Mouse (Mus musculus): Measurements from ENCODE around the gene Enoph1.

Enoph1 gene

DNA sequence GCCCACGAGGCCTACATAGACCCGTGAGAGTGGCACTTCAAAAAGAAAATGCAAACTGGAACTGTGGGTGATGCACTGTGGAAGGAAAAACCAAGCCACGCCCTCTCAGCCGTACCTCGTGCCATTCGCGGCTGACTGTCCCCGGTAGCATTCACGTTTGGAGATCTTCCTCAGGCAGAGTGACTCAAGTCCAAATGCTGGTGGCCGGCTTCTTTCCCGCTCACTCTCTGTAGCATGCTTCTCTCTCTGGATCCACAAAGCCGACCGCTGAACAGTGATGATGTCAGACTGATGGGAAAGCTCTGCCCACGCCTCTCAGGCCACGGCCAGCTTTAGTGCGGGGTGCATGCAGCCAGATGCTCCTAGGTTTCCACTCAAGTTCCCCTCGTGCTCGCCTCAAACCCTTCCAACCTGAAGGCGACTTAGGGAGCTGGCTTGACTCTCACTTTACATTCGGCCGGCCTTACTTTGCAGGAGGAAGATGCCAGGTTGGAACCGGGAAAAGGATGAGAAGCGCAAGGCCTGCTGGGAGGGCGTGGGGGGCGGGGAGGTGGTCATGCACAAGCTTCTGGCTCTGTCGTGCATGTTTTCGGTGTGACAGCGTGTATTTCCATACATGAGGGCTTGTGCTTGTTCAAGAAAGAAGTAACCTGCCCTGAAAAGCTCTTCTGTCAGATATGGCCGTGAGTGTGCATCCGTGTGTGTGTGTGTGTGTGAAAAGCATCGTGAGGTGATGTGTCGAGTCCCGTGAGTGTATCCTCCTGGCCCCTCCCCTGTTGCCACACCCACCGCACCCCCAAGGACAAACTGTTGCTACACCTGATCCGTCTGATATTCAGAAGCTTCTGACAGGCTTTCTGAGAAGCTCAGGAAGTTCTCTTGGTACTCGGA, 39.5 kb downstream of the Enoph1 start:
- no peak for DNase-seq (ENCODE audit: low spot score in 2 of 2)

DNA sequence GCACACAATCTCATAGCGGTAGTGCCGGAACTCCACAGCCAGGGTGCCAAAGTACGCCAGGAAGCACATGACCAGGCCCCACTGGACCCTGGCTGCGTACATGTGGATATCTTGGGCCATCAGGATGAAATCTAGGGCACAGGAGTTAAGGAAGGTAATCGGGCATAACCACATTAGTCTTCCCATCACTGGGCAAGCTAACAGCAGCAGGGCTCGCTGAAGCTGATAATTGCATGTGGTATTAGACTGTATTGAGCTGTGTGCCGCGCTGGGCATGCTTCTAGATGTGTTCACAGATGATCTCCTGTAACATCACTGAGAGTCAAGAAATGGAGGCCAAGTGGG, 40.1 kb downstream of the Enoph1 start:
- no peak for DNase-seq (ENCODE audit: low spot score in 2 of 2)

DNA sequence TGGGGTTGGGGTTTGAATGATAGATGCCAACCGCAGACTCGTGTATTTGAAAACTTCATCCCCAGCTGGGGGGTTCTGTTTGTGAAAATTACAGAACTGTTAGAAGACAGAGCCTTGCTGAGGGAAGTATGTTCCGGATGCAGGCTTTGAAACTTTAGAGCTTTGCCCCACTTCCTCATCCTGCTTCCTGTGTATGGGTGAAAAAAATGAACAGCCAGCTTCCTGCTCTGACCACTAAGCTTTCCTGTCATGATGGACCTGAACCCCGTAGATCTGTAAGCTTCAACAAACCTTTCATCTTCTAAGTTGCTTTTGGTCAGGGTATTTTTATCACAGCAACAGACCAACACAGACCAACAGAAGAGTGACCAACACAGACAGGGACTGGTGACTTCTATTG, 42.2 kb downstream of the Enoph1 start:
- DNase-seq (ENCODE audit: low spot score in 2 of 2) = no peak

DNA sequence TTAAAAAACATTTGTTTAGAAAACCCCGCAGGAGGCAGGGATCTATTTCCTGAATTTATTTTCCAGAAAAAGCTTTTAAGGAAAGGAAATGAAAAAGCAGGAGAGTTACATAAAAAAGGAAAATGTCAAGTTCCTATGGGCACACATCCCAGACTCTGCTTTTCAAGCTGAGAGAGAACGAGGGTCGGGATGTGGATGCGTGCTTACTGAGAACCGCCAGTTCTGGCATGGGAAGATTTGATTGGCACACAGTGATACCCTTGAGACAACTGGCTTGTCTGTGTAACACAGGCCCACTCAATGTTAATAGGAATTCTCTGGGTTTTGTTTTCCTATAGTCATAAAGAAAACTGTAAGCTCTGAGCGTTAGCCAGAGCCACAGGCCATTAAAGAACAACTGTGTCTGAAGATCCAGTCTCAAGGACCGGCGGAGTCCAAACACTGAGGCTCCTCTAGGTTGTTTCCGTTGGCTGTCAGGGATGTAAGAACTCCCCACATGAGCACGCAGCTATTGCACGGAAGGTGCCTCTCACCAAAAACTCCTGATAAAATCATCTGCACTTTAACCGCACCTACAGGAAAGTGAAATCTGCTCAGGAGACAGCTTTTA, 44.3 kb downstream of the Enoph1 start:
- no peak for DNase-seq (ENCODE audit: low spot score in 2 of 2)

DNA sequence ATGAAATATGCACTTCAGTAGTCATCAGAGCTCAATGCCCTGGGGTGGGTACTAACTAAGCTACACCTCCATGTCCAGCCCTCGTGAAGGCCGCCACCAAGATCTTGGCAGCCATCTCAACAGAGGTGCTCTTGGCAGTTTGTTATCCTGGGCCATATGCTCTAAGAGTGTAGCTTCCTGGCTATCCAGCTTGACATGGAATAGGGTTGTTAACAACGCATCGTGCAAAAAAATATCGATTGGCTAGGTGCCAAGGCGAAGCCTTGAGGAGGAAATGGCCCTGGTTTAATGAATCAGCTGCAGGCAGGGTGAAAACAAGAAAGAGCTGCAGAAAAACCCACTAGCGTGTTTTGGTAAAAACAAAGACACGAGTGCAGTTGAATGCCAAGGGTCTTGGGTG, 45.3 kb downstream of the Enoph1 start:
- DNase-seq (ENCODE audit: low spot score in 2 of 2) = no peak

DNA sequence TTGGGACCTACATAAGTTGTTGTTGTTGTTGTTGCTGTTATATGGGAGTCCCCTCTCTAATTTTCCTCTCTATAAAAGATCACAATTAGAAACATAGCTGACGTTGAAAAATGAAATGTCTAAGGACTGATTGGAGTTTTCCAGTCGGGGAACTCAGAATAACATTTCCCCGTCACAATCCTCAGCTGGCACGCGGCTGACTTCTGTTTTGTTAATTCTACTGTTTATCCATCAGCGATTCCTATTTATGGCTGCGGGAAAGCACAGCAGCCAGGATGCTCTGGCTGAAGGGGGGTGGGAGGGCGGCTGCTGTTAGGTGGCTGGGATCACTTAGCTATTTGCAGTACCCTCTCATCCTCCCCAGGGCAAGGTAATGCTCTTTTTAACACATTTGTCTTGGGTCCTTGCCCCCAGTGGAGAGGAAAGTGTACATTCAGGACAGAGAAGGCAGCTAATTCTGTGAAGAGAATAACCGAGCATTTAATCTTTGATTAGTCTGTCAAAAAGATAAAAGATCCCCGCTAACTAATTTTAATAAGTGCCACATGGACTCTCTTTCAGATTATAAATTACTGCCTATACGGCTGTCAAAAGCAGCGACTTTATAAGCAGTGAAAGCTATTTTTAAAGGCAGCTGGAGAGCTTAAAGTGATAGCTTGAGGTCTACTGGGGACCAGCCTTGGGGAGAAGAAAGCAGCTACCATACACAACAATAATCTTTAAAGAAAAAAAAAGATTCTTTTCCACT, 50.9 kb downstream of the Enoph1 start:
- DNase-seq (ENCODE audit: low spot score in 2 of 2) = no peak

DNA sequence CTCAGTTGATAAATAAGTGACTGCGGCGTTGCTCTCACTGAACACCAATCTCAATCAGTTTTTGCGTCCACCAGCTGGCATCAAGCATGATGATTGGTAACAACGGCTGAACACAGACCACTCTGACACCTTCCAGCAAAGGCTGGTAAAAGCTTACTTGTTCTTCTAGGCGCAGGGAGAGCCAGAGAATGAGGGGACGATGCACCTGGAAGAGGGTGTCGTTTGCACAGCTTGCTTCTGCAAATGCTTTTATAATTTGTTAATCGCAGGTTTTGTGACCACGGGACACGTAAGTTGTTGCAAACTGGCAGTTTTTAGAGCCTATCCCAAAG, 51.4 kb downstream of the Enoph1 start:
- no peak for DNase-seq (ENCODE audit: low spot score in 2 of 2)

DNA sequence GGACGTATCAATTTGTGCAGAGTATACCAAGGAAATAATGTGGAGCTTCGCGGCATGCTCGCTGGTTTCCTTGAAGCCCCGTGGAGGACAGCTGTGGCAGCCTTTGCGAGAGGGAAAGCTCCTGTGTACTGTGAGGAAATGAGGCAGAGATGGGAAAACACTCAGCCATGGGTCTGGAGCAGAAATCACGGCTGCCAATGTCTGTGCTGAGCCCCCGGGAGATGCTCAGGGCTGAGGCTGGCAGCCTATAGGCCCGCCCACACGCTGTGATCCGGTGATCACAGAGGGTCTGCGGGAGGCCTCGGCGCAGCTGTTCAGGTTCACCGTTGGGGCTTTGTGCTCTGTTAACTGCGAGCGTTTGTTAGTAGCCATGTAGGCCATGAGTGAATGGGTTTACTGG, 51.8 kb downstream of the Enoph1 start:
- no peak for DNase-seq (ENCODE audit: low spot score in 2 of 2)

DNA sequence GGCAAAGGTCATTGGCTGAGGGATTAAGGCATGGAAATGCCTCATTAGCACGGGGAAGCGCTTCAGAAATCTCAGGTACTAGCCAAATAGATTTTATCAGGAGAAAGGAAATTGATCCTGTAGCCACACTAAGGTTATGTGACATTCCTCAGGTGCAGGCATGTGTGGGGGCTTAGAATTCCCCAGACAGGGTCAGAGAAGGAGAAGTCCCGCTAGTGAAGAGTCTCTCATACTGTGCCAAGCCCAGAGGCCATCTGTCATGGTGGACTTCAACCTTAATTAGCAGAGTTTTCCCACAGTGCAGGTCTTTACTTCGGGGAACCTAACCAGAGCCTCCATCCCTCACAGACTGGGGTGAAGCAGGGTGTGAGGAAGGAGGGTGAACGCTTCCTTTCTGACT, 57.2 kb downstream of the Enoph1 start:
- DNase-seq (ENCODE audit: low spot score in 2 of 2) = no peak

DNA sequence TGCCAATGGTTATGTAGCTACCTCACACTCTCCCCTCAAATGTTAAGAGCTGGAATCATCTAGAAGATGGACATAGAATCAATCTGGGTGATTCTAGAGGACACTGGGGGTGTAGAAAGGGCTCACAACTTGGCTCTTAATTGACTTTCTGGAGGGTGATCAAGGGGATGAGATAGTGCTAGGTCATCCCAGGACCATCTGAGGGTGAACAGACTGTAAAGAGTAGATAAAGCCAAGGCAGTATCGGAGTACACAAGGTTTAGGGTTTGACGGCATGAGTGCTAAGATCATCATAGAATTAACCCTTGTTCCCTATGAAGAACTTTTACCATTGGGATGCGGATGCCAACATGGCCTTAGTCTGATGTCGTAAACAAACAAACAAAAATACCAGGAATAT, 58.2 kb downstream of the Enoph1 start:
- no peak for DNase-seq (ENCODE audit: low spot score in 2 of 2)

DNA sequence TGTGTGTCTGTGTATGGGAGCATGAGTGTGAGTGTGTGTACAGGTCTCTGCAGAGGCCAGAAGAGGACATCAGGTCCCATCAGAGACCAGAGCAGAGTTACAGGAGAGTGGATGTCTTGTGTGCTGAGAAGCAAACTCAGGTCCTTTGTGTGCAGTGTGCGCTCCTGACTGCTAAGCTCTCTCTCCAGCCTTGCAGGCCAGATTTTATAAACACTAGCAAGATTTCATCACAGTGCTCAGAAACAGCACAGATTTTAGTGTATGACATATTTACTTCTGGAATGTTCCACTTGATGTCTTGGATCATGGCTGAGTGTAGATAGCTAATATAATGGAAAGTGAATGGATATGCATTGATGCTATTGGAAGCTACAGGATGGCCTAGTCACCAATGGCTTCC, 62.6 kb downstream of the Enoph1 start:
- no peak for DNase-seq (ENCODE audit: low spot score in 2 of 2)

DNA sequence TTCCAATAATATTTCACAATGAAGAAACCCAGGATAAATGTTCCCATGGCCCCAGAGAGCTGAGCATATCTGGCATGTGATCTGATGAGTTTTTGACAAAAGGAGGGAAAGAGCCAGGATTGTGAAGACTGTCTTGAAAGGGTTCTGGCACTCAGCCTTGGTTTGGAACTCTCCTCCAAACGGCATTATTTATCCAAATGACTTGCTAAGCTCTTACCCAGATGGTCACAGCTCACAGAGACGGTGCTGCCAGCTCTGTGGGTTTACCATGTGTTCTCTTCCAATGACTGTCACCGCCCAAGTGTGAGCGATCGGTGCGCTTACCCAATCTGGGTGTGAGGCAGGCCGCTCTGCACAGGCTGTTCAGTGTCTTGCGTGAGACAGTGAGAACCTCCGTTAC, 69.1 kb downstream of the Enoph1 start:
- peak; percentile 39 to 52 for DNase-seq (ENCODE audit: low spot score in 2 of 2)

DNA sequence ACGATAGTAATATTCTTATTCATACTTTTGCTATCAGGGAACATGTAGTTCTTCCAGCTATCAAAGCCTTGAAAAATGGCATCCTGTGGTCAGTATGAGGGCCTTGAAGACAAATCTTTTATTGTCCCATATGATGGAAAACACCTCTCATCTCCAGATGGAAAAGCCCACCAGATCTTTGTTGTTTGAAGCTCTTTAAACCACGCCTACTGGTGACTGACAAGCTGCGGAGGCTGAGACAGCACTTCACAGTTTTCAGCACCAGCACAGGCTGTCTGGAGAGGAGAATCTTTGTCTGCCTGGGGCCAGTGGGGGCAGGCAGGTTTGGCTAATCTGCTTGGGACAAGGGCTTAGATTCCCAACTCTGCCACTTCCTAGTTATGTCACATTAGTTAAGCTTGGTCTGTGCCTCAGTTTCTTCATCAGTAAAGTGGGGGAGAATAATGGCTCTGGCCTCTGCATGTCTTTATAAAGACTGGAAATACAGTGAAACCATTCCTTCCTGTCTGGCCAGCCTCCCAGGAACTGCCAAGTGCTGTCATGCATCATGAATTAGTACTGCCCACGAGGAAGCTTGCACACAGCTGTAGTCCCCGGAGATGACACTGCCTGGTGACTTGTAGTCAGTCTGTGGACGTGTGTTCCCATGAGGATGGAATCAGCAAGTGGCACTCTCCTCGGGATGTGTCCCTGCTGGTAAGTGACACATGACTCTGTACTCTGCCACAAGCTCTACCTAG, 69.9 kb downstream of the Enoph1 start:
- peak in 1 of 2 experiments; percentile 14 for DNase-seq (ENCODE audit: low spot score in 2 of 2)

DNA sequence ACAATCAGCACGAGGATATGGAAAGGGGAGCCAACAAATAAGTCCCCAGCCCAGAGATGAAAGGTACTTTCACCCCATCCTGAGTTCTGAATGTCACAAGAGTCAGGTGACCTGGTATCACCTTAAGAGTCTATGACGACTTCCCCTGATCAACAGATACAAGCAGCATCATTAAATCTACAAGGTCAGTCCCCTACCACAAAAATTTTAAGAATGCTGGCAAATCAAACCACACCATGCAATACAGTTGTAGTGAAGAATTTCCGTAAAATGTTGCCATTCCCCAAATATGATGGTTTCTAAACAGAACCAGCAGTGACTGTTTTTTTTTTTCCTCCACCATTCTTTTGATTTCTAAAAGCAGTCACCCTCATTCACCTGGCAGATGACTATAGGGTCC, 70.8 kb downstream of the Enoph1 start:
- DNase-seq (ENCODE audit: low spot score in 2 of 2) = no peak

DNA sequence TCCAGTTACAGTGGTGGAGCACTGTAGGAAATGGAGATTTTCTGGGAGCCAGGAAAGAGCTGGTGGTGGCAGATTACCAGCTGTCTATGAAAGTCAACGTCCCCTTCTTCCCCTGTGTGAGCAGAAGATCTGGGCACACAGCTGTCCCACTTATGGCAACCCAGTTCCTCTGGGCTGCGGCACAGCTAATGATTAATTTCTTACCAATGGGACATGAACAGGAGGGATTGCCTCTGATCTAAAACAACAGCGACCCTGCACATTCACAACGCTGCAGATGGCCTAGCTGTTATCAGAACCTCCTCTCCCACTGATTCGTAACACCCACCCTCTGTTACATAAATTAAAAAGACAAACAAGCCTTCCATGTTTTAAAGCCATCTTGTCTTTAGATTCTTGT, 73.6 kb downstream of the Enoph1 start:
- DNase-seq (ENCODE audit: low spot score in 2 of 2) = no peak
